Mouse (Mus musculus) adipocyte (in vitro differentiated cells): ENCODE data around the gene Kif17.

Experiments used
- DNase-seq: peaks from one replicate; pipeline ENCODE4 v3.0.0-alpha.2; 2016; ENCODE audit warnings: low spot score

The Kif17 gene

GRCm38 (mm10) chr4:138250088-138250960, at the start of gene Kif17, which contains the start of gene Sh2d5:
TSS of gene Kif17 (plus strand) at chr4:138250435.
TSS of gene Sh2d5 (plus strand) at chr4:138250403.
- no peak for DNase-seq

GRCm38 (mm10) chr4:138200769-138201168, 49.5 kb upstream of the Kif17 start:
- no peak for DNase-seq

- no peak for DNase-seq
These were observed 48.5 kb upstream of the Kif17 start for GRCm38 (mm10) chr4:138201696-138202095.

- DNase-seq, result no peak
These were observed 40.1 kb upstream of the Kif17 start for GRCm38 (mm10) chr4:138210116-138210515.

- peak; percentile 61 for DNase-seq
These were observed 36.4 kb upstream of the Kif17 start for GRCm38 (mm10) chr4:138213861-138214260.

GRCm38 (mm10) chr4:138215671-138216199, 34.5 kb upstream of the Kif17 start:
- DNase-seq, result no peak

- peak; percentile 59 for DNase-seq
These were observed 33.9 kb upstream of the Kif17 start, which contains the start of gene Hp1bp3 for GRCm38 (mm10) chr4:138216200-138216890. TSS of gene Hp1bp3 (plus strand) at chr4:138216296.

- peak; percentile 97 for DNase-seq
These were observed 33.3 kb upstream of the Kif17 start for GRCm38 (mm10) chr4:138216891-138217392.

GRCm38 (mm10) chr4:138217441-138217840, 32.8 kb upstream of the Kif17 start:
- DNase-seq, result peak; percentile 34

- DNase-seq, result no peak
These were observed 32.1 kb upstream of the Kif17 start for GRCm38 (mm10) chr4:138217951-138218685.

- no peak for DNase-seq
These were observed 30.9 kb upstream of the Kif17 start for GRCm38 (mm10) chr4:138219331-138219730.

- no peak for DNase-seq
These were observed 29.5 kb upstream of the Kif17 start for GRCm38 (mm10) chr4:138220761-138221160.

GRCm38 (mm10) chr4:138221406-138221805, 28.8 kb upstream of the Kif17 start:
- DNase-seq, result no peak

- no peak for DNase-seq
These were observed 27.8 kb upstream of the Kif17 start for GRCm38 (mm10) chr4:138222396-138222795.

GRCm38 (mm10) chr4:138223623-138224022, 26.6 kb upstream of the Kif17 start:
- DNase-seq, result no peak

- no peak for DNase-seq
These were observed 3.2 kb upstream of the Kif17 start for GRCm38 (mm10) chr4:138246756-138247665.

- DNase-seq, result no peak
These were observed 1.6 kb downstream of the Kif17 start for GRCm38 (mm10) chr4:138251819-138252218.

GRCm38 (mm10) chr4:138252231-138252630, 2.0 kb downstream of the Kif17 start:
- DNase-seq, result no peak

GRCm38 (mm10) chr4:138257116-138257687, 7.0 kb downstream of the Kif17 start:
- no peak for DNase-seq

GRCm38 (mm10) chr4:138258663-138259062, 8.4 kb downstream of the Kif17 start:
- no peak for DNase-seq
